Mouse (Mus musculus): ENCODE results near the gene Klf16. TPM values are rescaled to one million over a fixed set of nuclear protein-coding genes. Genes with fewer than 3 reads are reported as not detected.

Gene Klf16
- polyA plus RNA-seq, 1 experiment from 2014 or later = 4.8 TPM

DNA sequence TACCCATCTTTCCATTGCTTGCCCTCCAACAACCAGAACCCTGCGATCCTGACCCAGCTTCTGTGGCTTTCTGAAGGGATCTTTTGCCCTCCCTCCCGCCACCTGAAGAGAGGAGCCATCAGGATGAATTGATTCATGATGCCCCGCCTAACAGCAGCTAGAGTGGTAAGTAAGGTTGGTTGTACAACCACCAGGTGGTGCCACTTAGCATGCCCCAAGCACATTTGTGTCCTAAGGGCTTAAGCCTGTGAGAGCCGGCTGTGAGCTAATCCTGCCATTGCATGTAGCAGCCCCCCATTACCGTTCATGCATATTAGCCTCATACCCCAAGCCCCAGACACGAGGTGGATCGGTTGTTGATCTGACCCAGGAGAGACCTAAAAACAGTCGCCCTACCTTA lies 1.8 kb upstream of the Klf16 start:
- peak; percentile 32 for ATAC-seq
- Histone ChIP-seq H3K9ac (ENCODE audit: low read depth, low read length) (no peak overlapping the region), H3K36me3 (ENCODE audit: control insufficient read depth, insufficient read depth) (peaks cover 13% of the 10 kb centered on the region; the same call in 1 of the 2 replicates), H3K27ac (ENCODE audit: low read depth, low read length) (peak overlapping the region; percentile 86; the same call in 1 of the 2 replicates), H3K4me1 (replicated peaks; ENCODE audit: control insufficient read depth, insufficient read depth, low read length) (peaks cover 3% of the 10 kb centered on the region; the same call in 1 of the 2 replicates), H3K27me3 (replicated peaks; ENCODE audit: control insufficient read depth, insufficient read depth, low read length) (no peaks in the 10 kb centered on the region), H3K4me3 (ENCODE audit: low read depth, low read length) (peak overlapping the region; percentile 75; the same call in 1 of the 2 replicates), H3K4me2 (replicated peaks; ENCODE audit: low read depth) (peak overlapping the region; percentile 96), H3K9me3 (ENCODE audit: control insufficient read depth) (no peaks in the 10 kb centered on the region)
- WGBS = 8% methylated on average over 8 of the region's 8 CpGs
- peak; percentile 87 for TF ChIP-seq CTCF (IDR thresholded peaks at IDR 0.05; ENCODE audit: low read depth)

DNA sequence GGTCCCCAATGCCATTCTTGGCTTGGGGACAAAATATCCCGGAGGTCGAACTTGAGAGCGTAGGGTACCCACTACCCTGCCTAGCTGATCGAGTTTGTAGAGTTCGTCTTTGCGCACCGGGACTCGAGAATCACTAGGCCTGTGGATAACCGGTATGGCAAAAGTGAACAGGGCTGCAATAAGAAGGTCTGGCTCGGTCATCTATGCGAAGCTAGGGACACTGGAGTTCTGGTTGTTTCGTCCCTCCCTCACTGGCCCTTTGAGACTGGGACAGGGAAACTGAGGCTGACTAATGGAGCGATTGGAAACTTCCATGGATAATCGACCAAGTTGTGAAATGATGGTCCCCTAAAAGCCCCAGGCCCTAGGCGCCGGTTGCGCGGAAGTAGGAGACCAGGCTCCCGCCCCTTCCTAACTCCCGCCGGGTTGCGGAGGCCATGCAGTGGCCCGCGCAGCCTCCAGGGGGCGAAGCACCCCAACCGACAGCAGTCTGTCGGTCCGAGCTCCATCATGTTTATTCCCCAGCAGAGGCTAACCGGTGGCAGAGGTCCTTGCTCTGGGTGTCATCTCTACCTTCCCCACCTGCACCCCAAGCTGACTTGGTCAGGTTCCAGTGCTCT lies 1.1 kb upstream of the Klf16 start:
- peak; percentile 59 for ATAC-seq
- Histone ChIP-seq H3K4me2 (replicated peaks; ENCODE audit: low read depth) (peak overlapping the region; percentile 96), H3K9ac (ENCODE audit: low read depth, low read length) (peak overlapping the region; percentile 34; the same call in 1 of the 2 replicates), H3K27ac (ENCODE audit: low read depth, low read length) (peak overlapping the region; percentile 86), H3K4me3 (ENCODE audit: low read depth, low read length) (peak overlapping the region; percentile 75), H3K27me3 (replicated peaks; ENCODE audit: control insufficient read depth, insufficient read depth, low read length) (no peaks in the 10 kb centered on the region), H3K9me3 (ENCODE audit: control insufficient read depth) (no peaks in the 10 kb centered on the region), H3K36me3 (ENCODE audit: control insufficient read depth, insufficient read depth) (peaks cover 7% of the 10 kb centered on the region; the same call in 1 of the 2 replicates), H3K4me1 (replicated peaks; ENCODE audit: control insufficient read depth, insufficient read depth, low read length) (peaks cover 3% of the 10 kb centered on the region; the same call in 1 of the 2 replicates)
- WGBS = under 1% methylated on average over 29 of the region's 29 CpGs
- TF ChIP-seq CTCF (IDR thresholded peaks at IDR 0.05; ENCODE audit: low read depth) = peak; percentile 93

DNA sequence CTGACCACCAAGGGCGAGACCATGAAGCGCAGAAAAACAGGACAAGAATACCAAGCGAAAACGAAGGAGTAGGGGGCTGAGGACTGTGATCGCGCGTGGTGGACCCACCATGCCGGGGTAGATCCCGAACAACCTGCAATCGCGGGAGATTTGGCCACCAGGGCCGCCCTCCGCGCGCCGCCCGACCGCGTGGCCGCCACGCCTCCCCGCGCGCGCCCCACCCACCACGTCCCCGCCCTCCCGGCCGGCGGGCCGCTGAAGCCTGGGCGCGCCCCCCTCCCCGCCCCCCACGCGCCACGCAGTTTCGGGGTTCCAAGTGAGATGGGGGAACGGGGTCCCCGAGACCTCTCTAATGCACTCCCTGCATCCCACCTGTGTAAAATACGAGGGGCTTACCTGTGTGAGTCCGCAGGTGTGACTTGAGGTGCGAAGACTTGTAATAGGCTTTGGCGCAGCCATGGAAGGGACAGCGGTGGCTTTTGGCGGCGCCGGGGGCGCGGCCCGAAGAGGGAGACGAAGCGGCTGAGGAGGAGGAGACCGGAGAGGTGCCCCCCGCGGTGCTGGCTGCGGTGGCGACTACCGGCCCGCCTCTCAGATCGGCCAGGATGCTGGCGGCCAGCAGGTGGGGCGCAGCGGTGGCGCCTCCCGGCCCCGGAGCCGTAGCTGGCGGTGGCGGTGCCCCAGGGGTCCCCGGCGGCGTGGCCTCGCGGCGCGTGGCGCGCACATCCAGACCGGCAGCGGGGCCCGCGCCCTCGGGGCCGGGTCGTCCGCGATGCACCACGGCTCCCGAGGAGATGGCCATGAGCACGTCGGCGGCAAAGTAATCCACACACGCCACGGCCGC lies 548 bp downstream of the Klf16 start:
- H3K27ac ChIP-seq (ENCODE audit: low read depth, low read length) = peak overlapping the region; percentile 86
- peak overlapping the region; percentile 59 for H3K9ac ChIP-seq (ENCODE audit: low read depth, low read length)
- H3K9me3 ChIP-seq (ENCODE audit: control insufficient read depth) = no peaks in the 10 kb centered on the region
- H3K27me3 ChIP-seq (replicated peaks; ENCODE audit: control insufficient read depth, insufficient read depth, low read length) = no peaks in the 10 kb centered on the region
- TF ChIP-seq CTCF (IDR thresholded peaks at IDR 0.05; ENCODE audit: low read depth) = peak; percentile 31
- peaks cover 8% of the 10 kb centered on the region; the same call in 1 of the 2 replicates for H3K4me1 ChIP-seq (replicated peaks; ENCODE audit: control insufficient read depth, insufficient read depth, low read length)
- no peaks in the 10 kb centered on the region for H3K36me3 ChIP-seq (ENCODE audit: control insufficient read depth, insufficient read depth)
- peak overlapping the region; percentile 96 for H3K4me2 ChIP-seq (replicated peaks; ENCODE audit: low read depth)
- ATAC-seq = peak; percentile 6; the same call in 1 of the 2 replicates
- under 1% methylated on average over 67 of the region's 96 CpGs for WGBS
- H3K4me3 ChIP-seq (ENCODE audit: low read depth, low read length) = peak overlapping the region; percentile 75

DNA sequence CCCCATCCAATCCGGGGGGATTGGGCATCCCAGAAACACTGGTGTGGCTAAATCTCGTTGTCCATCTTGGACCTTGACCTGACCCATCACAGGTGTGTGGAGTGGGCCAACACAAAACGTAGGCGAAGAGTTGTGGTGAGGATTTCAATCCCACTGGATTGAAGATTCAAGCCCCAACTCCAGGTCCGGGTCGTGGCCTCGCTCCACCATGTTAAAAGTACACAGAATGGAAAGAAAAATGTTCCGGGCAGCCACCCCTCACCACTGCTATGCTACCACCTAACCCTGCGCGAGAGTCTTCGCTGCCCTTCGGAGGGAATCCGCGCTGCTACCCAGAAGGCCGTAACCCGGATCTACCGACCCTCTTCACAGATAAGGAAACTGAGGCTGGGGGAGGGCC lies 1.2 kb downstream of the Klf16 start:
- Histone ChIP-seq H3K9me3 (ENCODE audit: control insufficient read depth) (no peaks in the 10 kb centered on the region), H3K4me2 (replicated peaks; ENCODE audit: low read depth) (peak overlapping the region; percentile 96), H3K4me1 (replicated peaks; ENCODE audit: control insufficient read depth, insufficient read depth, low read length) (peaks cover 14% of the 10 kb centered on the region; the same call in 1 of the 2 replicates), H3K4me3 (ENCODE audit: low read depth, low read length) (peak overlapping the region; percentile 75), H3K36me3 (ENCODE audit: control insufficient read depth, insufficient read depth) (no peaks in the 10 kb centered on the region), H3K9ac (ENCODE audit: low read depth, low read length) (peak overlapping the region; percentile 59), H3K27ac (ENCODE audit: low read depth, low read length) (no peak overlapping the region), H3K27me3 (replicated peaks; ENCODE audit: control insufficient read depth, insufficient read depth, low read length) (no peaks in the 10 kb centered on the region)
- no peak for TF ChIP-seq CTCF (IDR thresholded peaks at IDR 0.05; ENCODE audit: low read depth)
- ATAC-seq = no peak
- 11% methylated on average over 17 of the region's 17 CpGs for WGBS

DNA sequence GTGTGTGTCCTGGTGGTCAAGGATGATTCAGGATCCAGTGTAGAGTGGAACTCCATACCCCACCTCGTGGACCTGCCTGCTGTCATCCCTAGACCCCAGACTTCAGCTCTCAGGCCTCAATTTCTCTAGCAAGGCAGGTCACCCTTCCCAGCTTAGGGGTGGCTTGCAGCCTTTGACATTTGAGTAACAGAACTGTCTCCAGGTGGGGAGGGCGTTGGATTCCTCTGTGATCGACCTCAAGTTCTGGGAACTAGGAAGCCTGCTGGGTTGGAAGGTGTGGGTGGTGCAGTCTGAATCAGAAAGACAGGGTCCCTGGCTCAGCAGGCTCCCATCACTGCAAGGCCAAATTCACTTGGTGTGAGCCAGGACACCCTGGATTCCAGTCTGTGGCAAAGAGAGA lies 2.2 kb downstream of the Klf16 start:
- ATAC-seq = no peak
- H3K4me3 ChIP-seq (ENCODE audit: low read depth, low read length) = no peak overlapping the region
- 73% methylated on average over 3 of the region's 3 CpGs for WGBS
- no peaks in the 10 kb centered on the region for H3K36me3 ChIP-seq (ENCODE audit: control insufficient read depth, insufficient read depth)
- no peak overlapping the region for H3K27ac ChIP-seq (ENCODE audit: low read depth, low read length)
- H3K9ac ChIP-seq (ENCODE audit: low read depth, low read length) = no peak overlapping the region
- H3K9me3 ChIP-seq (ENCODE audit: control insufficient read depth) = no peaks in the 10 kb centered on the region
- no peak for TF ChIP-seq CTCF (IDR thresholded peaks at IDR 0.05; ENCODE audit: low read depth)
- H3K27me3 ChIP-seq (replicated peaks; ENCODE audit: control insufficient read depth, insufficient read depth, low read length) = no peaks in the 10 kb centered on the region
- no peak overlapping the region for H3K4me2 ChIP-seq (replicated peaks; ENCODE audit: low read depth)
- peaks cover 20% of the 10 kb centered on the region; the same call in 1 of the 2 replicates for H3K4me1 ChIP-seq (replicated peaks; ENCODE audit: control insufficient read depth, insufficient read depth, low read length)

- no peaks in the 10 kb centered on the region for H3K27me3 ChIP-seq (replicated peaks; ENCODE audit: control insufficient read depth, insufficient read depth, low read length)
- WGBS = 53% methylated on average over 9 of the region's 9 CpGs
- no peak for ATAC-seq
- H3K4me1 ChIP-seq (replicated peaks; ENCODE audit: control insufficient read depth, insufficient read depth, low read length) = peaks cover 20% of the 10 kb centered on the region; the same call in 1 of the 2 replicates
- H3K4me2 ChIP-seq (replicated peaks; ENCODE audit: low read depth) = no peak overlapping the region
- H3K27ac ChIP-seq (ENCODE audit: low read depth, low read length) = no peak overlapping the region
- no peak for TF ChIP-seq CTCF (IDR thresholded peaks at IDR 0.05; ENCODE audit: low read depth)
- no peaks in the 10 kb centered on the region for H3K9me3 ChIP-seq (ENCODE audit: control insufficient read depth)
- no peaks in the 10 kb centered on the region for H3K36me3 ChIP-seq (ENCODE audit: control insufficient read depth, insufficient read depth)
- no peak overlapping the region for H3K9ac ChIP-seq (ENCODE audit: low read depth, low read length)
- H3K4me3 ChIP-seq (ENCODE audit: low read depth, low read length) = no peak overlapping the region
These were observed 3.2 kb downstream of the Klf16 start for GRCm38 (mm10) chr10:80573944-80574343.
